Mouse (Mus musculus): ENCODE measurements at regions not wholly inside any gene's neighbourhood (a gene's known extent, or its start where the extent isn't known, plus 50 kb on each side); places are given as distances from the start of the nearest gene placed in this dataset.

DNA sequence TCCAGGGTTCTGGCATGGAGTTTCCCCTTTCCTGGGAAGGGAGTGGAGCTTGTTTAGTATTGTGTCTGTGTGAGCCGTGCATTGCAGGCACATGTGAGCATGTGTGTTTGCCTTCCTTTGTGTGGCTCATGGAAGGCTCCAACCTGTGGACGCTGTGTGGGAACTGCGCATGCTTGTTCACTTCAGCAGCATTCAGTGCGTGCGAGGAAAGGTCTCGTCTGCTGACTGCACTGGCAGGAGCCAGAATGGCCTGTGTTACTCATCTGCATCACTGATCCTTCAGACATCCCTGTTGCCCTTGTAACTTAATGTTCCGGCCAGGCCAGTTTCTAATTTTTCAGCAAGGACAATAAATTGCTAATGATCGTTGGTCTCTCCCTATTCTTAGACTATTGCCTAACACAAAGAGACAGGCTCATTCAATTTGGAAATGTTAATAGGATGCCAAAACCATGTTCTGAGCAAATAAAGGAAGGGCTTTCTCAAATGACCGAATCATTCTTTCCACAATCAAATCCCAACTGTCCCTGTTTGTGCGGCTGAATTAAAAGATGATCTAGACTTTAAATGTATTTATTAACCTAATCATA lies 167.9 kb upstream of the Npy start:
- DNase-seq, result no peak

DNA sequence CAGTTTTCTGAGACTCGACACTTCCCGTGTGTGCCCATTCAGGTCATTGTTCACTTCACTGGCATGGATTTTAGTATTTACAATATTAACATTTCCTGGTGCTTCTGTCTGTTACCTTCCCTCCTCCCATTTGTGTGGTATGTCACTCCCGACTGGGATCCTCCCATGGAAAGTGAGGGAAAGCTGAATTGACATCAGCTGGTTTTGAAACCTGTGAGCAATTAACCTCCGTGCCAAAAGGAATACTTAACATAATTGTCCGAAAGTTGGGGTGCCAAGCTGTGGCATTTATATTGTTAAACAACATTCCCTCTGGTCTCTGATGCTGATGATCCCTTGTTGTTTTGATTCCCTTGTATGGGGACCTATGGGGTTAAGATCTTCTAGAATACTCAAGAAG lies 167.3 kb upstream of the Npy start:
- no peak for DNase-seq

DNA sequence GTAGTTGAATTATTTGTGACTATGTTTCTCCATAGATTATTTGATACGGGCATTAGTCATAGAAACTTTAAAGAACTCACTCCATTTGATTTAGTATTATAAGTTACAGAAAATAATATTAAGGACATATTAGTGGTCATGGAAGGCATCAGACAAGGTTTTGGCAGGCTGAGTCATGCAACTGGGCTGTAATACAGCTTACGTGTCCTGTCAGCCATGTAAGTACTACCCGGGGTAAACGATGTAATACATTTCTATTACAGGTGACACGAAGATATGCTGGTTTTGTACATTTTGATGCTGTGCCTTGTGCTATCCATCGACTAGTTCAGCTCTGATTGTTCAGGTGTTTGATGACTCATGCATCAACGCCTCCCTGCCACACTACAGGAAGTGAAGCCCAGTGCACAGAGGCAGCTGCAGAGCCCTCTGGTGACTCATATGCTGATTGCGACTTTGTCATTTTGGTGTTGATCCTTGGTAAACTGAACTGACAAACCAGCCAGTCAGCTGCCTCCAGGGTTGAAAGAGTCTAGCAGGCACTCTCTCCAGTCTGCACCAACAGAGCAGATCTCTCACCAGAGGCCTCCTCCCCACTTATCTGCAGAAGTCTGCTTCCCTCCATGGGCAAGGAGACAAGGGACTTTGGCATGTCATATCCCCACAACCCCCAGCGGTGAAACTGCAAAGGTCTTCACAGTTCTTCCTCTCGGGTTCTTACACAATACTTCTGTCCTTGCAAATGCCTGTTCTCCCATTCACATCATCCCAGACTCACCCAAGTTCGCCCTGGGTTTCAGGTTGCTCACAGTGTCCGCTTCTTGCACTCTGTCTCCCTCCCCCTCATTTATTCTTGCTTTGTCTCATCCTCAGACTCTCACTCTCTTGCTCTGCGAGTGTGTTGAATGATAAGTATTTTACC lies 165.9 kb upstream of the Npy start:
- no peak for DNase-seq

DNA sequence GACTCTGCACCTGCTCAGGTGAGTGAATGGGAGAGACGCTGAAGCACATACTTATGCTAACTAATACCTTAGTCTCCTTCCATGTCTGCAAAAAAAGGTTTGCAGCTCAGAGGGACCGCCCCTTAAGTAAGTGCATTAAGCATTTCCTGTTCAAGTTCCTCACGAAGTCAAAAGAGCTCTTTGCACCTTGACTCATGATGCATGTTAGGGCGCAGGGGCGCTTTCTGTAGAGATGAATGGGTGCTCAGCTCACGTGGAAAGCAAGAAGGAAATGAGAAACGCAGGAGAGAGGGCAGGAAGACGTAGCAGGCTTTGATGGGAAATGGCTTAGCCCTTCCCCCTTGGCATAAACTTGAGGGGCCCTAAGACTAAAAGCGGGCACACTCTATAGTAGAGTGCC lies 164.5 kb upstream of the Npy start:
- no peak for DNase-seq

DNA sequence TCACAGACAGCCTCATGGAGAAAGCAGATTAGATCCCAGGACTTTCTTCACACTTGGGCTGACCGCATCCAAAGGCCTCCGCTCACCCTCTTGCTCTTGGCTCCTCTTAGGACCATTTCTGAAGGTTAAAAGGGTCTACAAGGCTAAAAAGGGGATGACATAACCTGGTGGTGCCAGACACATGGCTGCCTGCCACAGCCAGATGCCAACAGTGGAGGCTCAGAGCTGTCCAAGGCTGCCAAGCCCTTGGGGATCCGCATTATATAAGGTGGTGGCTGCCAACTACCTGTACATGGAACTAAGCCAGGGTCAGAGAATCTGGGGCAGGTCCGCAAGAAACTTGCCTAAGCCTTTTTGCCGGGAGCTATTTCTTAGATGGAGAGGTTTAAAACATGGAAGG lies 151.5 kb upstream of the Npy start:
- DNase-seq, result peak; percentile 53

DNA sequence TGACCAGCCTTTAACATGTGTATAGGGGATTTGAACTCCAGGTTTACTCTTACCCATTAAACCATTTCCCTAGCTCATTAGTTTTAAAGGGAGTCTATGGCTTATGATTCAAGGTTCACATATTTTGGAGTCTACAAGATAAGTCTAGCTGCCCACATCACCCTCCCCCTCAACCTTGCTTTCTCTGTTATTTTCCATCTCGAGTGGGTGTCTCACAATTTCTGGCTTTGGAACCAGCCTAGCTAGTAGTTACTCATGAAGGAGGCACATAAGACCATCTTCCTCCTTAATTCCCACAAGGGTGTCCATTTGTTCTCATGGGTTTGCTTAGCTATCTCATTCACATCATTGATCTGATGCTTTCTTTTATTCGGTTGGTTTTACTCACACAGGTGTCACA lies 150.6 kb upstream of the Npy start:
- DNase-seq, result no peak

DNA sequence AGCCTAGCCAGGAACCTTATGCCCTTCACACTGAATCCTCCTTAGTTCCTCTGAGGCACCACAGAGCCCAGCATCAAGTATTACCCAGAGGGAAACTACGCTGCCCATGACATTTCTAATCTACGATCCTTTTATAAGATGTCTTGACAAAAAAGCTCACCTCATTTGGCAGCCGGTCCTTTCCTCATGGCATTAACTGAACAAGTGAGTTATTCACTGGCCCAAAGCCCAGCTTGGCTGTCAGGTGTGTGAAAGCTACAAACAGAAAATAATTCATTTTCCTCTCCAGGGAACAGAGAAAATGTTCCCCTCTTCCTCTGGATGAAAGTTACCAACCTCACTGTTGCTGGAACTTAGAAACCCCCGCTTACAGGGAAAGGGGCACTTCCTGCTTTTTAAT lies 135.7 kb upstream of the Npy start:
- no peak for DNase-seq

DNA sequence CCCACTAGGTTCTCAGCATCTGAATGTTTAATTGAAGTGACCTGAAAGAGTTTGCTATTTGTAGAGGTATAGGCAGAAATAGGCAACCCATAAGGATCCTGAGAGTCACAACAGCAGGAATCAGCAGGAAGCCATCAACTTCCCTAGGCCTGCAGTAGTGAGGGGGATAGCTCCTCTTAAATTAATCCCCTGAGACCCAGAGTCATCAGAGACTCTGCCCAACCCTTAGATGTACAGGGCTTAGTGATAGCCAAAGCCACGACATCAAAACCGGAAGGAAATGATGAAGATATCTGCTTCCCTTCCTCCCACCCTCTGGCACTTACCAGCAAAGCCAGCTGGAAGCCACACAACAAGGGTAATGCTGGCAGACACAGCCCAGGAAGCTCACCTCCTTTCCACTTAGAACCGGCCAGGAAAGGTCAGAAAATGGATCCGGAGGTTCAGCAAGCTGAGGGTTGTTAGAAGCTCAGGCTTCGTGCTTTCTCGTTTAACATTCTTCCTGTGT lies 130.4 kb upstream of the Npy start:
- no peak for DNase-seq

DNA sequence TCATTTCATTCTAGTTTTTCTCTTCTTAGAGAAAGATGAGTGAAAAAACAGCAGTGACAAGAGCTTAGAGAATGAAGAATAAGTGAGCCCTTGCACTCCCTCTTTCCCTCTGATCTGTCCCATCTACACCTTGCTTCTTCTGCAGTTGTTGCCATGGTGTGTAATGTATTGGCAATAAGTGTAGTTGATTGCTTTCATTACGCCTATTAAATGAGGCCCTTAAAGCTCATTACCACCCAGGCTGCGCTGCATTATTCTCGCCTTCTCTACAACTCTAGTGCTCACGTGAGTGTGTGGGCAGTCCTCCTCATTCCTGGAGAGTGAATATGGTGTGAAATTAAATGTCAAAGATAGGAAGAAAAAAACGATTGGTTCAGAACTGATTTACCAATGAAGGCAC lies 127.7 kb upstream of the Npy start:
- no peak for DNase-seq

DNA sequence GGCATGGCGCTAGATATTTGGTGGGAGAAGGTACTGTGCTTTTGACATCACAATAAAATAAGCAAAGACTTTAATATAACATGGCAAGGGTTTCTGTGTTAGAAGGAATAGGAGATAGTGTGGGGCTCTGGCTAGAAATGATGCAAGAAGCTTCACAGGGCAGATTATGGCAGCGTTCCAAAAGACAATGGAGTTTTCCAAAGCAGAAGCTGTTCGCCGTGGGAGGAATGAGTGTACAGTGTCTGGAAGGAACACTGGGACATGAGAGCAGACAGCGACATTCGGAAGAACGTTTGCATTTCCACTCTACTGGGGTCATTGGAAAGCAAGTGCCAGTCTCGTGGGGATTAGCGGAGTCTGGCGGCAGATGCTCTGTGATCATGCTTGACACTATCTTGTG lies 125.5 kb upstream of the Npy start:
- DNase-seq, result no peak

DNA sequence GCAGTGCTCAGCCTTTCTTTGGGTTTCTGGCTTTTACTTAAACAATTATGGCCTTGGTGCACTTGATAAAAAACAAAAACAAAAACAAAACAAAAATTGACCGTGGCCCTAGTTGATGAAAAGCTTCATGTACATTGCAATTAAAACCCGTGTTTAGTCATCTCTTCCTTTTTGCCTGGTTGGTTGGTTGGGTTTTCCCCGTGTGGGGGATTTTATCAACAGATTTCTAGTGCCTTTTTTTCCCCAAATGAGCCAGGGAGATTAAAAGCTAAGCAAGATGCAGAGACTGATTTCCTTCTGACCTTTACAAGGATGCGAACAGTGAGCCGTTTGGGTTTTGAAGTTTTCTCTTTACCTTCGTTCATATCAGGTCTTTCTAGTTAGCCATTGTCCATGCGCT lies 121.1 kb upstream of the Npy start:
- DNase-seq, result no peak

DNA sequence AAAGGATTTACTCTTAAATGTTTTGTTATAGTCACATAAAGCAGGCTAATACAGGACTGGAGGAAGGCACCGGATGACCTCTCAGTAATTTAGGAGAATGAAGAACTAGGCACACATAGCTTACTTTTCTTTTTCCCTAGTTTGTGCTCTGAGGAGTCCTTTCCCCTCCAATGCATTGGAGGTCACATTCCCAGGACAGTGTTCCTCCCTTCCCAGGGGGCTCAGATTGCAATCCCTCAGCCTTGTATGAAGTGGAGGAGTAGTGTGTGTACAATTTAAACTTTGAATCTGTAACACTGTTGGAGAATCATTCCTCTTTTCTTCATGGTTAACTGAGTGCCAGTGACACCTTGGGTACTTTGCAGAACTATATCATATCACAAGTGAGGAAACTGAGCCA lies 109.5 kb upstream of the Npy start:
- DNase-seq, result no peak

DNA sequence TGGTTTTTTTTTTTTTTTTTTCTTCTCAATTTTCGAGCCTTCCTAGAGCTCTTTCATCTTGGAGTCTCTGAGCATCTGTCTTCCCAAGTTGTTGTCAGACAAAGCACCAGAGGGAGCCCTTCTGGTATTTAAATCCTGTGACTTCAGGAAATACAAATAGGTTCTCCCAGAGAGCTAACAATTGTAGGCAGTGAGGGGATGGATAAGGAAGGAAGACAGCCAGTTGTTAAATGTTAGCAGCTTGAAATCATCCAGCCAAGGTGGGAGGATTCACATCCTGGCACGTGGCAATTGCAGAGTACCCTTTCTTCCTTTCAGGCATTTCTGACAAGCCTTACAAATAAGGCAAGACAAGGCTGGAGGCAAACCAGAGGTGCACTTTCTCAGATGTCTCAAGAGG lies 106.0 kb upstream of the Npy start:
- DNase-seq, result no peak

DNA sequence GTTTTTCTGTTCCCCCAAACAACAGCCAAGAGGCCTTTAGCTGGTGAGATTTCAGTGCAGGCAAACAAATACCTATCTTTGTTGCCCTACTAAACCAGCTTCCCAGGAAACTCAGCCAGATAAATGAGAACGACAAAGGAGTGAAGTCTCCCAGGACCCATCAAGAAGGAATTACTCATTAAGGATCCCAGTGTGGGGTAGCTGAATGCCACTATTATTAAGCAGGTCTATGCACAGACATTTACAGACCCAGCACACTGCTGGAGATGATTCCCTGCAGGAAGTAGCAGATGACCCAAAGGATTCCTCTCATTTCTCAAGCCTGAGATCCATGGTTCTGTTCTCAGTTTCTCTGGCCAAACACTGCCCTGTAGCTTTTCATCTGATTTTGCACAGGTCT lies 105.6 kb upstream of the Npy start:
- no peak for DNase-seq

DNA sequence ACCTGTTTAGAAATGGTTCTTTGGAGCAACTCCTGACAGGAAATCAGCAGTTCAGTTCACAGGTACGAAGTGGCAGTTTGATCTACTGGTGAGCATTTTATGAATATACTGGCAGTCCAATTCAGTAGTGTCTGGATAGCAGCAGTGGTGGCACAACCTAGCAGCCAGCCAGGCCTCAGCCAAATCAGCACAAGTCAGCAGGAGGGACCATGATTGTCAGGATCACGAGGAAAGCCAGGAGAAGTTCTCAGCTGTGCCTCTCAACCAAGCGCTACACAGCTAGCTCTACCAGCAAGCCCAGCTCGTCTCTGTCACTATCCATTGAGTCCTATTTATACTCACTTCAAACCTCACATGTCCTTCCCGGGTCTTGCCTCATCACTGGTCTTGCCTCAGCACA lies 89.3 kb upstream of the Npy start:
- no peak for DNase-seq

DNA sequence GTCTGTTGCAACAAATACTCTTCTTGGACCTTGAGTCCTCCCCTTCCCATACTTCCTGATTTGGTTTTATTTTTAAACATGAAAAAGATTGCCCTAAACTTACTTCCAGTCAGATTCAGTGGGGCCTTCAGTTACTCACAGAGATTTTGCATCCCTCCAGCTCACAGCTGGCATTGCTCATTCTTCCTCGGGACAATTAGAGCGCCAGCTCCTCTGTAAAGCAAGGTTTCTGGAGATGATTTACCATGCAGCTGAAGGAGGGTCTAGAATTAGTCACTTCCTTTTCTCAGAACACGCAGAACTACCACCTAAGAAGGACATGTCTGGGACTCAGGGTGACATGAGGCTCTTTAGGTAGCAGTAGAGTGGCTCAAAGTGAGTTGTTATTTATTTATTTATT lies 79.4 kb upstream of the Npy start:
- DNase-seq, result no peak

DNA sequence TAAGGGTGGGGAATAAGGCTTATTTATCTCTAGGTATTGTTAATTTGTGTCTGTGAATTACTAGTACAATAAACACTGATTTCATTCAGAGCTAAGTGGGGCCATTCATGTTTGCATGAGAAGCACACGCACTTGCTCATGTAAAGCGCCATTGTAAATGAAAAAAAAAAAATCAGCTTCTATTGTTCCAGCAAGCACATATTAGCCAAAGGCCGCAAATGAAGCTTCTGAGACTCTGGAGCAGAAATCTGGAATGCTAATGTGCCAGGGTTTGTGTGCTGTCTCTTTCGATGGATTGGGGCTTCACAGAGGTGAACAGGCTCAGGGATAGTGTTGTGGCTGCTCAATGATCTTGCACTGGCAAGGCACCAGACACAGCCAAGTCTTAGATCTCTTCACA lies 77.2 kb upstream of the Npy start:
- no peak for DNase-seq

DNA sequence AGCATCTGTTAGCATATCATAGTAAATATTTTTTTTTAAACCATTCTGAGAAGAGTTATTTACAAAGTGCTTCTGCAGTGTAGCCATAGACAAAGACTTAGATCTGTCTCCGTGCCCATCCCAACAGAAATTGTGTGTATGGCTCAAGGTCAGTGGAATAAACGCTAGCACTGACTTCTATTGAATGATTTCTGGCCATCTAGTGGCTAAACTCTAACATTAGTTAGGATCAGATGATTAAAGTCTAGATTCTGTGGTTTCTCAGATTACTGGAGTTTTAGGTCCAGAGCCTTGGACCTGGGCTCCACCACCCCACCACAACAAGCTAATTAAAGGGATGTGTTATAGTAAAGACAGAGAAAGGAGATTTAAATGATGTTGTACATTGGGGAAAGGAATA lies 72.0 kb upstream of the Npy start:
- no peak for DNase-seq

DNA sequence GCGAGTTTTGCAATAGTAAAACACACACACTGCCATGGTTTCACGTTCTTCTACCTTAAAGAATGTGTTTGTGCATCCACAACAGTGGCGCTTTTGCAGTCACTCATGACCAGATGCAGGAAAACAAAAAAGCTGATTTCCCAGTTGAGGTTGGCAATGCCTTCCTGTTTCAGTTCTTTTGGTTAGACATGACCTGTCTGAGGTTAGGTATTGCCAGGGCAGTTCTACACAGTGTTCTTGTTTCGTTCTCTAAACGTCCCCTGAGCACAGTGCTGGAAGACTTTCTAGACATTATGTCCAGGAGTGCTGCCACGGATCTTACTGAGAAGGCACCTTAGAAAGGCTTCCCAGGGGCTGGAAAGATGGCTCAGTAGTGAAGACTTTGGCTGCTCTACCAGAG lies 62.9 kb upstream of the Npy start:
- DNase-seq, result no peak

DNA sequence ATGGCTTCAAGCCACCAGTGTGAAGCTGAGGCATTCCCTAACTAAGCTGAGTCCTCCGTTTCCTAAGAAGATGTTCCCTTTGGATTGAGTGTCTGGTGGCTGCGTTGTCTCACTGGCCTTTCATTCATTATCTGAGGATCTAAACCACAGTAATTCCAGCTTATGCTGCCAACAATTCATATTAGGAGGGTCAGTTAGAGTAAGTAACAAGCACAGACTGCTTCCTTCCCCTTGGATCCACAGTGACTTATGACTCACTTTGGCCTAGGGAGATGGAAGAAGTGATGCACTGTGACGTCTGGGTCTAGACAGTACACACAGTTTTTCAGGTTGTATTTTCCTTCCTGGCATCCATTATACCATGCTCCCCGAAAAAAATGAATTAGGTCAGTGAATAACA lies 57.8 kb upstream of the Npy start:
- DNase-seq, result no peak

DNA sequence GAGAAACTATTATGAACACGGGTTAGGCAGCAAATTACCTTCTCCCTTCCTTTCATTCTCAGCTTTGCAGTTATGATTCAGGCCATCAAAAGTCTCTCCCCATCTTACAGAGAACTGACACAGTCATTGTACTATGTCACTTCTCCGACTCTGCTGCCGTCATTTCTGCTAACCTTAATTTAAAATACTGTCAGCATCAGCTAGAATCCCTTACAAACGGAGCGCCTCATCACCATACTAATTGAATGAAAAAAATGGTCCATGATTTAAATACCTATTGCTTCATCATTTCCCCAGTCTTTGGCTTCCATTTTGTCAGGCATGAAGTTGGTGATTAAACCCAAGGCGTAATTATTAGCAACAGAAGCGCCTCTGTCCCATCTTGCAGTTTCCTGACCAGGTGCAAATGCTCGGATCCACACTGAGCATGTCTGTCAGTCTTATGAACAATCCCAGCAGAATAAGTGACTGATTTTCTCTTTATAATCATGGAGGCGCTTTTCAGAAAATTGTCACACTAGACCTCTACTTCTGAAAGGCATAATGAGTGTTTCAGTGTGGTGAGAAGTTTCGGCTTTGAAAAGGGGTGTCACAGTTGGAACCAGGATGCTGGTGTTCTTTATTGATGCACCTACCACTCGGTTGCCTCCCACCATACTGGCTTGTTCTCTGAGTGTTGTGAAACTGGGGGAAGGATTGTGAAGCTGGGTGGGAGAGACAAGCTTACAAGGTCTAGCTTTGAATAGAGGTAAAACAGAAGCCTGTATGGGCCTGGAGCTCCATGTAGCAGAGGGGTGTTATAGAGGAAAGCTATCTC lies 52.4 kb upstream of the Npy start:
- no peak for DNase-seq

Measured in kidney, adult 11 months (tissue).